Mouse (Mus musculus) left cerebral cortex, postnatal 36 days (tissue): ENCODE measurements around the gene Gm28038. TPM values are rescaled to one million over a fixed set of nuclear protein-coding genes. Genes with fewer than 3 reads are reported as not detected.

ENCODE experiments used
- DNase-seq, 2 experiments: peaks; one replicate each; pipeline ENCODE4 v3.0.0; 2021 to 2022; ENCODE audit warnings: low spot score in 2 of 2, mixed read lengths in 1 of 2
- intact Hi-C: fragments of 180-260 bp; cut with DNase I; formaldehyde crosslinking; loops from one replicate; pipeline ENCODE4 v1.15.1; 2025
- total RNA-seq, 2 experiments: library from RNA; stranded (reverse); gene quantifications; 2 replicates each; pipeline ENCODE4 v1.2.3; 2021

Gm28038 gene
- total RNA-seq, 2 experiments from 2014 or later = not detected

DNA sequence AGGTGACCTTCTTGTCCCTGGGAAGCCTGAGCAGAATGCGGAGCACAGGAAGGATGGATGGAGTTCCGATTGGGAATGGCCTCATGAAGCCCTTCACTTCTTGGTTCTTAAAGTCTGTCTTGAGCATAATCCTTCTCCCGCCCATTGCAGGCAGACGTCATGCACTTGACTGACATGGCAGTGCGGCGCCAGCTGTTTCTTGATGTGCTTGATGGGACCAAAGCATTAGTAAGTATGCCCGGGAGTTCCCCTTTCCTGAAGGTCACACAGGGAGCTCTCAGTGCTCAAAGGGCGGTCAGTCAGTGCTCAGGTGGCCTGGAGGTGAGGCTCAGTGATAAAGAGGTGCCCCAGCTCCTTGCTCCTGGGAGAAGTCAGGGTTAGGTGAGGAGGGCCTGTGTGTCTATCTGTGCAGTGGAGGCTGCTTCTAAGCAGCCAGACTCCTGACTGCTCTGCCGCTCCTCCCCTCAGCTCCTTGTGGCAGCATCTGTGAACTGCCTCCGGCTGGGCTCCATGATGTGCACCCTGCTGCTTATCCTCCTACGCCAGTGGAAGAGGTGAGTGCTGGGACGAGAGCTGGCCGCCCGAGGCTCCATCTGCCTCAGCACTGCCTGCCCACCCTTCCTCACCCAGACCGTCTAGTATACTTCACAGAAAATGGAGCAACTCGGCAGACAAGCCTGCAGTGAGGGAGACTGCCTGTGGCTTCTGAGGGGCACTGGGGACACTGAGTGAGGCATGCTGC, 55.5 kb downstream of the Gm28038 start:
- intact Hi-C loops = no loop called here

GRCm38 (mm10) chr2:30337179-30337578, 56.3 kb downstream of the Gm28038 start:
- intact Hi-C loops = no loop called here
- no peak for DNase-seq

More for the DNA sequence above, 55.5 kb downstream of the Gm28038 start:
- DNase-seq = peak in 1 of 2 experiments; percentile 47

DNA sequence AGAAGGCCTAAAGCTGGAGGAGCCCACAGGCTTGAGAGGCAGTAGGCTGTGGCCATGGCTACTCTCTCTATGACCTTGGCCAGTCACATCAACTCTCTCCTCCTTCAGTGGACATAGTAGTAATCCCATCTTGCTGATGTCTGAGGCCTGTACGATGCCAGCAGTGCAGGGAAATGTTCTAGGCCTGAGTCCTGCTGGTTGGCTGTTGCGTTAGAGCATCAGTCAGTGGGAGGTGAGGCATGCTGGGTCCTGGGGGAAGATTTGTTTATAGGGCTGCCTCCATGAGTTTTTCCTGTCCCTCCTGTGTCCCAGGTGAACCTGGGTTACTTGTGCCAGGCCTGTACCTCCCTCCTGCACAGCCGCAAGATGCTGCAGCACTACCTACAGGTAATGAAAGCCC, 61.2 kb downstream of the Gm28038 start:
- no peak for DNase-seq

GRCm38 (mm10) chr2:30342544-30342943, 61.7 kb downstream of the Gm28038 start:
- DNase-seq = no peak
- intact Hi-C loops = no loop called here

More for the DNA sequence above, 61.2 kb downstream of the Gm28038 start:
- intact Hi-C loops = no loop called here

GRCm38 (mm10) chr2:30343601-30344137, 62.8 kb downstream of the Gm28038 start:
- DNase-seq = no peak
- intact Hi-C loops = no loop called here

GRCm38 (mm10) chr2:30345971-30346676, 65.3 kb downstream of the Gm28038 start:
- DNase-seq = no peak
- intact Hi-C loops = no loop called here

DNA sequence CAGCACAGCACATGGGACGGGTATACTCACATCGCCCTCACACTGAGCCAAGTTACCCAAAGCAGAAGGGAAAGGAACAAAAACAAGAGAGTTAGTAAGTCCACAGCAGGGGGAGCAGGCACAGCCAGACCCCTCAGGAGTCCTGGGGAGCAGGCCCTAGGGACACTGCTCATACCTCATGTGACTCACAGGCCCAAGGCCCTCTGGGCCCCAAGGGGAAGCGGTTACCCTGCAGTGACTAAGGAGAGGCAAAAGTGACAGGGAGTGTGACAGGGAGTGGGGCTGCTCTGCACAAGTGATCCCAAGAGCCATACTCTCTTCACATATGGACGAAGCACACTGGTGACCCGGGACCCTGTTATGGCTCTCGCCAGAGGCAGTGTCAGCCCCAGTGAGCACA, 68.4 kb downstream of the Gm28038 start:
- intact Hi-C loops = no loop called here

More for the DNA sequence above, 68.4 kb downstream of the Gm28038 start:
- no peak for DNase-seq

Other genes starting within 250 kb of the Gm28038 start
- gene Wdr34, start 232.2 kb upstream of the Gm28038 start, total RNA-seq = 10 to 100 TPM; 38.6 to 40.8 TPM
- 100 to 1,000 TPM; 180 to 185 TPM for gene Set, start 223.7 kb upstream of the Gm28038 start, total RNA-seq
- 1 to 10 TPM; 1.1 to 2.9 TPM for gene Pkn3, start 203.4 kb upstream of the Gm28038 start, total RNA-seq
- gene Zdhhc12, start 187.4 kb upstream of the Gm28038 start, total RNA-seq = 1 to 10 TPM; 7.2 to 8.6 TPM
- 100 to 1,000 TPM; 154 to 161 TPM for gene Zer1, start 156.5 kb upstream of the Gm28038 start, total RNA-seq
- gene Tbc1d13, start 147.3 kb upstream of the Gm28038 start, total RNA-seq = 10 to 100 TPM; 48.0 to 63.9 TPM
- gene Endog, start 109.5 kb upstream of the Gm28038 start, total RNA-seq = 10 to 100 TPM; 19.3 to 25.0 TPM
- gene Spout1, start 102.6 kb upstream of the Gm28038 start, total RNA-seq = 10 to 100 TPM; 36.8 to 37.4 TPM
- 10 to 100 TPM; 14.2 to 15.4 TPM for gene Kyat1, start 75.2 kb upstream of the Gm28038 start, total RNA-seq
- gene Lrrc8a, start 43.3 kb upstream of the Gm28038 start, total RNA-seq = 10 to 100 TPM; 59.6 to 62.3 TPM
- 10 to 100 TPM in 1 of 2 experiments, 1 to 10 TPM in 1; 7.8 to 13.6 TPM for gene Gm28035, start 40.5 kb upstream of the Gm28038 start, total RNA-seq
- gene Phyhd1, start 14.8 kb upstream of the Gm28038 start, total RNA-seq = 10 to 100 TPM; 13.8 to 26.5 TPM
- gene Dolk, start 5.3 kb downstream of the Gm28038 start, total RNA-seq = 10 to 100 TPM; 22.3 to 28.8 TPM
- gene Nup188, start 5.4 kb downstream of the Gm28038 start, total RNA-seq = 10 to 100 TPM; 17.7 to 26.0 TPM
- 100 to 1,000 TPM; 267 to 316 TPM for gene Sh3glb2, start 78.3 kb downstream of the Gm28038 start, total RNA-seq
- 100 to 1,000 TPM; 106 to 124 TPM for gene Miga2, start 83.2 kb downstream of the Gm28038 start, total RNA-seq
- gene Dolpp1, start 111.2 kb downstream of the Gm28038 start, total RNA-seq = 10 to 100 TPM; 24.4 to 27.0 TPM
- 10 to 100 TPM; 46.3 to 54.5 TPM for gene Crat, start 134.8 kb downstream of the Gm28038 start, total RNA-seq
- 100 to 1,000 TPM; 175 to 182 TPM for gene Ptpa, start 135.0 kb downstream of the Gm28038 start, total RNA-seq
- 10 to 100 TPM; 17.9 to 21.3 TPM for gene Ier5l, start 193.2 kb downstream of the Gm28038 start, total RNA-seq